Mouse (Mus musculus): ENCODE data around the gene Gcnt2. TPM values are rescaled to one million over a fixed set of nuclear protein-coding genes. Genes with fewer than 3 reads are reported as not detected.
"Not testable (repeated sequence)": the region's sequence is repeated elsewhere in the genome, so short reads cannot be mapped to it uniquely, and the experiment has no call there.

The Gcnt2 gene
- polyA plus RNA-seq, 1 experiment = 5.3 TPM

DNA sequence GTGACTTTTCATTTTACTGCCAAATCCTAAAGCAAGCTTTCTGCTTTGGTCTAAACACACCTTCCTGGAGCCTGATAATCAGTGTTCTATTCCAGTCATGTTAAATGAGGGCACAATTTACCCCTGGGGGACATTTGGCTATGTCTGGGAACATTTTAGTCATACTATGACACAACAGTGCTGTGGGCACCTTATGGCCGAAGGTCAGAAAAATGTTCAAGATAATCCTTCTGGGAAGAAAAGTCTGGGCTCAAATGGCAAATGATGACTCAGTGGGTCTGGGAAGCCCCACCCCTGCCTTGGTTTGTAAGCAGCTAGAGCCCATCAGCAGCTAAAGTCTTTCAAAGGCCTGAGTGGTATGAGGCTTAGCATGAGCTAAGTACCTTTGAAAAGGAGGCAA, 123.2 kb downstream of the Gcnt2 start:
- TF ChIP-seq MYOG (IDR thresholded peaks at IDR 0.05; ENCODE audit: control insufficient read depth in 1 of 3, insufficient read depth in 1 of 3, insufficient read length in 2 of 3, low read depth in 2 of 3) = no peak
- TF ChIP-seq E2F4 (IDR thresholded peaks at IDR 0.05; ENCODE audit: insufficient read depth) = no peak
- TF ChIP-seq SRF (IDR thresholded peaks at IDR 0.05; ENCODE audit: control insufficient read depth, insufficient read length, low read depth) = no peak
- TF ChIP-seq CEBPB (IDR thresholded peaks at IDR 0.05; ENCODE audit: insufficient read depth, poor library complexity, severe bottlenecking) = 0 out of 2 replicates have a peak, but pooled peaks have one; percentile 36
- TF ChIP-seq POLR2AphosphoS2 (IDR thresholded peaks at IDR 0.05; ENCODE audit: insufficient read length, low read depth) = no peak
- TF ChIP-seq MYOD1 (IDR thresholded peaks at IDR 0.05; ENCODE audit: control insufficient read depth in 1 of 3, insufficient read length in 2 of 3, low read depth in 2 of 3) = no peak
- no peak for TF ChIP-seq TCF12 (IDR thresholded peaks at IDR 0.05; ENCODE audit: insufficient read depth, poor library complexity, severe bottlenecking)
- TF ChIP-seq USF1 (IDR thresholded peaks at IDR 0.05; ENCODE audit: low read depth) = no peak
- no peak for TF ChIP-seq REST (IDR thresholded peaks at IDR 0.05; ENCODE audit: insufficient read depth, insufficient read length)

DNA sequence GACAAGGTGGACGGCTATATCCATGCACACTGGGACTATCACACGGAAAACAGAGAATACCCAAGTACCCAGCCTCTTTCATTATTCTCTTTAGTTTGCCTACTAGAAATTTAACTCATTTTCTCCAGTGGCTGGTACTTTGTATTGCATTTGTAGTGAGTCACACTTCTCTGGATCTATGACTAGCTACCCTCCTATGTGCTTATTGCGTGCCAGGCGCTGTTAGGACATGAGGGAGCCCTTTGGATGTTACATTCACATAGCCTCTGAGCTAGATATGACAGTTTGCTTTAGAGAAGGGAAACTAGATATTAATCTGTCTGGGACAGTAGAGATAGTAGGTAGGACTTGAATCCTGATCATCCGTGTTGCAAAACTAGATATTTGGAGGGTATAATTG, 126.5 kb downstream of the Gcnt2 start:
- H3ac ChIP-seq (ENCODE audit: control insufficient read depth, insufficient read length) = no peak overlapping the region
- no peak overlapping the region for H3K4me2 ChIP-seq (ENCODE audit: low read depth)
- H3K79me2 ChIP-seq (ENCODE audit: control insufficient read depth, insufficient read depth) = no peaks in the 10 kb centered on the region
- no peaks in the 10 kb centered on the region for H3K27me3 ChIP-seq (ENCODE audit: control insufficient read depth, insufficient read depth, insufficient read length)
- no peaks in the 10 kb centered on the region for H3K36me3 ChIP-seq (ENCODE audit: control insufficient read depth, insufficient read depth)
- no peak overlapping the region for H3K4me3 ChIP-seq
- no peak for TF ChIP-seq MAX (IDR thresholded peaks at IDR 0.05; ENCODE audit: low read depth)
- no peak for TF ChIP-seq POLR2A (IDR thresholded peaks at IDR 0.05; ENCODE audit: insufficient read length, low read depth)
- TF ChIP-seq CEBPB (IDR thresholded peaks at IDR 0.05; ENCODE audit: insufficient read depth, poor library complexity, severe bottlenecking) = no peak
- TF ChIP-seq MYOD1 (IDR thresholded peaks at IDR 0.05; ENCODE audit: control insufficient read depth in 1 of 3, insufficient read length in 2 of 3, low read depth in 2 of 3) = no peak
- no peak for TF ChIP-seq REST (IDR thresholded peaks at IDR 0.05; ENCODE audit: insufficient read depth, insufficient read length)
- TF ChIP-seq USF1 (IDR thresholded peaks at IDR 0.05; ENCODE audit: low read depth) = no peak
- no peak for TF ChIP-seq TCF12 (IDR thresholded peaks at IDR 0.05; ENCODE audit: insufficient read depth, poor library complexity, severe bottlenecking)

More for the DNA sequence above, 123.2 kb downstream of the Gcnt2 start:
- H3K79me2 ChIP-seq (ENCODE audit: control insufficient read depth, insufficient read depth) = no peaks in the 10 kb centered on the region
- H3K27me3 ChIP-seq (ENCODE audit: control insufficient read depth, insufficient read depth, insufficient read length) = no peaks in the 10 kb centered on the region
- no peaks in the 10 kb centered on the region for H3K36me3 ChIP-seq (ENCODE audit: control insufficient read depth, insufficient read depth)
- H3ac ChIP-seq (ENCODE audit: control insufficient read depth, insufficient read length) = no peak overlapping the region
- no peak overlapping the region for H3K4me3 ChIP-seq
- peak overlapping the region; percentile 56 for H3K4me2 ChIP-seq (ENCODE audit: low read depth)

DNA sequence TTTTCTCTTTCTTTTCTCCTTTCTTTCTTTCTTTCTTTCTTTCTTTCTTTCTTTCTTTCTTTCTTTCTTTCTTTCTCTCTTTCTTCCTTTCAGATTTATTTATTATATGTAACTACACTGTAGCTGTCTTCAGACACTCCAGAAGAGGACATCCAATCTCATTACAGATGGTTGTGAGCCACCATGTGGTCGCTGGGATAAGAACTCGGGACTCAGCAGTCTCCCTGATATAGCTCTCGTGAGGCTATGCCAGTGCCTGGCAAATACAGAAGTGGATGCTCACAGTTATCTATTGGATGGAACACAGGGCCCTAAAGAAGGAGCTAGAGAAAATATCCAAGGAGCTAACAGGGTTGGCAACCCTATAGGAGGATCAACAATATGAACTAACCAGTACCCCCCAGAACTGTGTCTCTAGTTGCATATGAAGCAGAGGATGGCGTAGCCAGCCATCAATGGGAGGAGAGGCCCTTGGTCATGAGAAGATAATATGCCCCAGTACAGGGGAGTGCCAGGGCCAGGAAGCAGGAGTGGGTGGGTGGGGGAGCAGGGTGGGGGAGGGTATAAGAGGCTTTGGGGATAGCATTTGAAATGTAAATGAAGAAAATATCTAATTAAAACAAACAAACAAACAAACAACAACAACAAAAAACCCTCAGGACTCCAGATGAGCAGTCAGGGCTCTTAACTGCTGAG, 128.2 kb downstream of the Gcnt2 start:
- H3K79me2 ChIP-seq (ENCODE audit: control insufficient read depth, insufficient read depth); H3K4me2 ChIP-seq (ENCODE audit: low read depth); H3ac ChIP-seq (ENCODE audit: control insufficient read depth, insufficient read length); H3K4me3 ChIP-seq; H3K27me3 ChIP-seq (ENCODE audit: control insufficient read depth, insufficient read depth, insufficient read length); H3K36me3 ChIP-seq (ENCODE audit: control insufficient read depth, insufficient read depth): not testable (repeated sequence)

DNA sequence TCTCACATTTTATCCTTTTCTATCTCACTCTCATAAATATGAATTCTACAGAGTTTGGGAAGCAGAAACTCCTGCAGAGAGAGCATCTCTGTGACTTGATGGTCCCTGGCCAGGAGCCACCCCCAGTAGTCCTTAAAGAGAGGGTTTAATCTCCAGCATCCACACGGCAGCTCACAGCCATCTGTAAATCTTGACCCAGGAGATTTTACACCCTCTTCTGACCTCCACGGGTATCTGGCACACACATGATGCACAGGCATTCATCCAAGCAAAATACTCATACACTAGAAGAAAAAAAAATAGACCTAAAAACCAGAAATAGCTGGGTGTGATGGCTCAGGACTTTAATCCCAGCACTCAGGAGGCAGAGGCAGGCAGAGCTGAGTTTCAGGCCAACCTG, 128.9 kb downstream of the Gcnt2 start:
- no peak for TF ChIP-seq POLR2AphosphoS2 (IDR thresholded peaks at IDR 0.05; ENCODE audit: insufficient read length, low read depth)
- no peak for TF ChIP-seq TCF3 (IDR thresholded peaks at IDR 0.05; ENCODE audit: insufficient read length, low read depth)
- no peak for TF ChIP-seq SRF (IDR thresholded peaks at IDR 0.05; ENCODE audit: control insufficient read depth, insufficient read length, low read depth)
- no peak for TF ChIP-seq MYOG (IDR thresholded peaks at IDR 0.05; ENCODE audit: control insufficient read depth in 1 of 3, insufficient read depth in 1 of 3, insufficient read length in 2 of 3, low read depth in 2 of 3)
- TF ChIP-seq MAX (IDR thresholded peaks at IDR 0.05; ENCODE audit: low read depth) = no peak
- TF ChIP-seq USF1 (IDR thresholded peaks at IDR 0.05; ENCODE audit: low read depth) = no peak
- no peak for TF ChIP-seq CEBPB (IDR thresholded peaks at IDR 0.05; ENCODE audit: insufficient read depth, poor library complexity, severe bottlenecking)
- no peak for TF ChIP-seq MYOD1 (IDR thresholded peaks at IDR 0.05; ENCODE audit: control insufficient read depth in 1 of 3, insufficient read length in 2 of 3, low read depth in 2 of 3)
- no peak for TF ChIP-seq TCF12 (IDR thresholded peaks at IDR 0.05; ENCODE audit: insufficient read depth, poor library complexity, severe bottlenecking)
- no peak for TF ChIP-seq POLR2A (IDR thresholded peaks at IDR 0.05; ENCODE audit: insufficient read length, low read depth)
- TF ChIP-seq REST (IDR thresholded peaks at IDR 0.05; ENCODE audit: insufficient read depth, insufficient read length) = no peak
- no peak for TF ChIP-seq E2F4 (IDR thresholded peaks at IDR 0.05; ENCODE audit: insufficient read depth)
- Histone ChIP-seq H3K4me2 (ENCODE audit: low read depth) (no peak overlapping the region), H3ac (ENCODE audit: control insufficient read depth, insufficient read length) (no peak overlapping the region), H3K79me2 (ENCODE audit: control insufficient read depth, insufficient read depth) (no peaks in the 10 kb centered on the region), H3K4me3 (no peak overlapping the region), H3K27me3 (ENCODE audit: control insufficient read depth, insufficient read depth, insufficient read length) (no peaks in the 10 kb centered on the region), H3K36me3 (ENCODE audit: control insufficient read depth, insufficient read depth) (no peaks in the 10 kb centered on the region)

DNA sequence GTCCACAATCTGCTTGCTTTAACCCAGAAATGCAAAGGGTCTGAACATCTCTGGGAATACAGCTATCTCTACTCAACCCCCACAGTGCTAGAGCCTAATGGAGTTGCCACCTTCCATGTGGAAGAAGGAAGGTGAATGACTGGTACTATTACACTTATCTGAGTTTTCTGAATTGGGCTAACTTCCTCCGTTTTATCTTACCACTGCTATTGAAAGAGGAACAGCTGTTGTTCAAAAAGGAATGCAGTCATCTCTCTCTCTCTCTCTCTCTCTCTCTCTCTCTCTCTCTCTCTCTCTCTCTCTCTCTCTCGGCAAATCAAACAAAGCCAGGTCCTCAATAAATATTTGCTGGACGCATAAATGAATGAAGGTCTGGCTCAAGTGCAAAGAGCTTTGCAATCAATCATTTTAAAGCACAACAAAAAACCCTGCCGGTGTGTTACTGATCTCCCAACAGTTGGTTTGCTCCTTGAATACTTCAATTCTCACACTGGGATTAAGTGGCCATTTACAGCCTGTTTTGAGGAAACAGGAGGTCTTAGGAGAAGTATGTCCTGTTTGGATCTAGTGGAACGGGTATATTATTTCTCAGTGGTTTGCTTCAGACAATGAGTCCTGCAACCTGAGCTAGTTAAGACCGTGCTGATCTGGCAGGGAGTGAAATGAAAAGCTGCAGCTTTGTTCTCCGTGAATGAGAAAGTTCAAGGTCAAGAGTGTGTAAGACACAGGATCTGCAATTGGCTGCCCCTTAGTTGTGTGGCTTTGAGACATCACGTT, 135.1 kb downstream of the Gcnt2 start:
- Histone ChIP-seq H3K36me3 (ENCODE audit: control insufficient read depth, insufficient read depth) (no peaks in the 10 kb centered on the region), H3K79me2 (ENCODE audit: control insufficient read depth, insufficient read depth) (no peaks in the 10 kb centered on the region), H3K4me2 (ENCODE audit: low read depth) (peak overlapping the region; percentile 64), H3K4me3 (no peak overlapping the region), H3K27me3 (ENCODE audit: control insufficient read depth, insufficient read depth, insufficient read length) (no peaks in the 10 kb centered on the region), H3ac (ENCODE audit: control insufficient read depth, insufficient read length) (no peak overlapping the region)
- no peak for TF ChIP-seq TCF3 (IDR thresholded peaks at IDR 0.05; ENCODE audit: insufficient read length, low read depth)
- no peak for TF ChIP-seq SRF (IDR thresholded peaks at IDR 0.05; ENCODE audit: control insufficient read depth, insufficient read length, low read depth)
- TF ChIP-seq MYOG (IDR thresholded peaks at IDR 0.05; ENCODE audit: control insufficient read depth in 1 of 3, insufficient read depth in 1 of 3, insufficient read length in 2 of 3, low read depth in 2 of 3) = peak in 2 of 3 experiments; percentile 17 to 49
- TF ChIP-seq MYOD1 (IDR thresholded peaks at IDR 0.05; ENCODE audit: control insufficient read depth in 1 of 3, insufficient read length in 2 of 3, low read depth in 2 of 3) = peak in 1 of 3 experiments; percentile 46
- no peak for TF ChIP-seq MAX (IDR thresholded peaks at IDR 0.05; ENCODE audit: low read depth)
- no peak for TF ChIP-seq CEBPB (IDR thresholded peaks at IDR 0.05; ENCODE audit: insufficient read depth, poor library complexity, severe bottlenecking)

DNA sequence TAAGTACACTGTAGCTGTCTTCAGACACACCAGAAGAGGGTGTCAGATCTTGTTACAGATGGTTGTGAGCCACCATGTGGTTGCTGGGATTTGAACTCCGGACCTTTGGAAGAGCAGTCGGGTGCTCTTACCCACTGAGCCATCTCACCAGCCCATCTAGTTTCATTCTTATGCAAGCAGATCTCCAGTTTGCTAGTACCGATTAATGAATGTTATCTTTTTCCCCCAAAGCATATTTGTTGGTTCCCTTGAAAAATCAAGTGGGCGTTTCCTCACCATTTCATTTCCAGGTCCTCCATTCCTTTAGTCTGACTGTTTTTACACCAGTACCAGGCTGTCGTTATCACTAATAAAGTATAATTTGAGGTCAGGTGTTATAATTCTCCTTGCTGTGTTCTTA, 139.0 kb downstream of the Gcnt2 start:
- not testable (repeated sequence) for H3K4me2 ChIP-seq (ENCODE audit: low read depth); H3K36me3 ChIP-seq (ENCODE audit: control insufficient read depth, insufficient read depth); H3K27me3 ChIP-seq (ENCODE audit: control insufficient read depth, insufficient read depth, insufficient read length); H3ac ChIP-seq (ENCODE audit: control insufficient read depth, insufficient read length); H3K4me3 ChIP-seq
- peaks cover 24% of the 10 kb centered on the region for H3K79me2 ChIP-seq (ENCODE audit: control insufficient read depth, insufficient read depth)

All from myocyte (in vitro differentiated cells).